Mouse (Mus musculus): ENCODE data around the gene Samd1. TPM values are rescaled to one million over a fixed set of nuclear protein-coding genes. Genes with fewer than 3 reads are reported as not detected.

The Samd1 gene
- total and polyA plus RNA-seq, 2 experiments from 2014 or later: 4.6 to 86.9 TPM

DNA sequence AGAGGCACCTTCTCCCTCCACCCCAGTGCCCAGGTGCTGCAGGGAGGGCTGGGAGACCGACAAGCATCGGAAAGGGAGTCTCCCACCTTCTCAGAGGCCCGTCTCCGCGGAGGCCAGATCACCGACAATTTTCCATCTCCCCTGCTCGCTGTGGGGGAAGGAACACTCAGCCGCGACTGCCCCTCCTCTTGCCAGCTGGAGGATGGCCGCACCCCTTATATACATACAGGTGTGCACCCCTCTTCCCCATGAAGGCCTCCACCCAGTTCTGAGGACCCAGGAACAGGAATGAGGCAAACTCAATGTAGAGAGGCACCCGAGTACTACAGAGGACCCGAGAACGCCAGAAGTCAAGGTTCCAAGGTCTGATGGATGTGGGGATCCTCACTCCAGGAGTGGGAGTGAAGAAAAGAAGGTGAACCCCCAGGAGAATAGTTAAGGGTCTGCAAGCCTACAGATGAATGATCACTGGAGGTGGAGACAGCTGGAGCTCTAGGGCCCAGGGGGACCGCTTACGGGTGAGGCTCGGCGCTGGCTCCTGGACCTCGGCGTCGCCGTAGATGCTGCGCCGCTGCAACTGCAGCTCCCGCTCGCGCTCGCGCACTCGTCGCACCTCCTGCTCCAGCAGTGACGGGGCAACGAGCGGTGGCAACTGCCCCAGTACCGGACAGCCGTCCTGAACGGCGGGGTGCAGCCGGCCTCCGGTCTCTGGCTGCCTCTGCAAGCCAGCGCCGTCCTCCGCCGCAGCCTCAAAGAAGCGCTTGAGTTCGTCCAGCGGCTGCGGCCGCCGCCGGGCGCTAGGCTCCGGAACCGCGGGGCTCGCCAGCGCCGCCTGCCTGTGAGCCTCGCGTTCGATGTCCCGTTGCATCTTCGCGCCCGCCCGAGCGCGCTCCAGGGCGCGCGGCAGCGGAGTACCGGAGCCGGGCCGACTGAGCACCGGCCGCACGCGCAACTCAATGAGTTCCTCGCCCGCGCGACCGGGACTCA lies 13.4 kb downstream of the Samd1 start:
- no peaks in the 10 kb centered on the region for H3K9me3 ChIP-seq (ENCODE audit: low read length)
- peak; percentile 74 for TF ChIP-seq CTCF (IDR thresholded peaks at IDR 0.05)
- peak overlapping the region; percentile 55 for H3K4me3 ChIP-seq (ENCODE audit: low read depth, low read length)
- peaks cover 7% of the 10 kb centered on the region; the same call in 1 of the 2 replicates for H3K4me1 ChIP-seq (ENCODE audit: insufficient read depth, low read length)
- H3K27me3 ChIP-seq (ENCODE audit: insufficient read depth, low read length): peaks cover 28% of the 10 kb centered on the region
- H3K27ac ChIP-seq (ENCODE audit: low read depth, low read length): no peak overlapping the region
- DNase-seq (ENCODE audit: low spot score) (peak; percentile 76), ATAC-seq (ENCODE audit: low FRiP score) (peak; percentile 36; the same call in 1 of the 2 replicates)
- peak overlapping the region; percentile 98 for H3K4me2 ChIP-seq (ENCODE audit: low read depth, low read length, poor library complexity, severe bottlenecking)
- WGBS: 3% methylated on average over 77 of the region's 83 CpGs
- peak overlapping the region; percentile 40 for H3K9ac ChIP-seq (replicated peaks; ENCODE audit: low read length, poor library complexity, severe bottlenecking)
- no peaks in the 10 kb centered on the region for H3K36me3 ChIP-seq (ENCODE audit: insufficient read depth, low read length)

DNA sequence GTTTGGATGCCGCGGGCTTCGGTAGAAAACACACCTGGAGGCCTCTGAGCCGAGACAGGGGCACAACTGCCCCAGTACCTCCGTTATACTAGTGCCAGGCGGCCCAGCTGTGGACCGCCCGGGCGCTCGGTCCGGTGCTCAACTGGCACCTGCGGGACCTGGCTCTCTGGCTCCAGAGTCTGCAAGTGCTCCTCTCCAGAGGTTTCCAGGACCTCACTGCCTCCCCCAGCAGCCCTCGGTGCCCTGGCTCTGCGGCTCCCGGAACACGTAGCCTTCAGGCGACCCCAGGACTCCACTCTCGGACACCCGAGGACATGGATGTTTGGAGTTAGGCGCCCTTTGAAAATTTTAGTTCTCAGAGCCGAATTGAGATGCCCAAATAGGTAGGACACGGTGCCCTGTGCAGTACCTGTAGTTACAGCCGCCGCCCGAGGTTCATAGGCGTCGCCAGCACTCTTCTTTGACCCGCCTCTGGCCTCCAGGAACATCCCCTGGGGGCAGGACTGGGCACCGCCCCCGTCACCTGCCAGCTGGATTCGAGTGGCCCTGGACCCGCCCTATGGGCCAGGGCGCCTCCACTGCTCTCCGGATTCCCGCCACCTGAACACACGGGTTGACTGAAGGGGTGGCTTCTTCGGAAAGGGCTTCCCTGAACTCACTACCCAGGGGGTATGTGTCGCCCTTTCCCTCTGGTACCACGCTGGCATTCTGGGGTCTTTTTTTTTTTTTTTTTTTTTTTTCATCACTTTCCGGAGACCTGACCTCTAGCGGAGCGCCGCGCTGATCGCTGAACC lies 14.4 kb downstream of the Samd1 start, which contains the start of gene 2210011C24Rik:
Gene 2210011C24Rik, minus strand, starts transcription at position 467 of the 794 bp plus-strand sequence.
- Histone ChIP-seq H3K4me3 (ENCODE audit: low read depth, low read length) (peak within 1 kb of the TSS; percentile 55), H3K9ac (replicated peaks; ENCODE audit: low read length, poor library complexity, severe bottlenecking) (peak within 1 kb of the TSS; percentile 40), H3K4me2 (ENCODE audit: low read depth, low read length, poor library complexity, severe bottlenecking) (peak within 1 kb of the TSS; percentile 98), H3K27ac (ENCODE audit: low read depth, low read length) (no peak within 1 kb of the TSS), H3K4me1 (ENCODE audit: insufficient read depth, low read length) (peaks cover 7% of the 10 kb centered on the region; the same call in 1 of the 2 replicates), H3K27me3 (ENCODE audit: insufficient read depth, low read length) (peaks cover 28% of the 10 kb centered on the region), H3K36me3 (ENCODE audit: insufficient read depth, low read length) (no peaks in the 10 kb centered on the region), H3K9me3 (ENCODE audit: low read length) (no peaks in the 10 kb centered on the region)
- peak; percentile 11; the same call in 1 of the 2 replicates for ATAC-seq (ENCODE audit: low FRiP score)
- 1% methylated on average over 44 of the region's 45 CpGs for WGBS
- TF ChIP-seq CTCF (IDR thresholded peaks at IDR 0.05): no peak
- DNase-seq (ENCODE audit: low spot score): no peak

DNA sequence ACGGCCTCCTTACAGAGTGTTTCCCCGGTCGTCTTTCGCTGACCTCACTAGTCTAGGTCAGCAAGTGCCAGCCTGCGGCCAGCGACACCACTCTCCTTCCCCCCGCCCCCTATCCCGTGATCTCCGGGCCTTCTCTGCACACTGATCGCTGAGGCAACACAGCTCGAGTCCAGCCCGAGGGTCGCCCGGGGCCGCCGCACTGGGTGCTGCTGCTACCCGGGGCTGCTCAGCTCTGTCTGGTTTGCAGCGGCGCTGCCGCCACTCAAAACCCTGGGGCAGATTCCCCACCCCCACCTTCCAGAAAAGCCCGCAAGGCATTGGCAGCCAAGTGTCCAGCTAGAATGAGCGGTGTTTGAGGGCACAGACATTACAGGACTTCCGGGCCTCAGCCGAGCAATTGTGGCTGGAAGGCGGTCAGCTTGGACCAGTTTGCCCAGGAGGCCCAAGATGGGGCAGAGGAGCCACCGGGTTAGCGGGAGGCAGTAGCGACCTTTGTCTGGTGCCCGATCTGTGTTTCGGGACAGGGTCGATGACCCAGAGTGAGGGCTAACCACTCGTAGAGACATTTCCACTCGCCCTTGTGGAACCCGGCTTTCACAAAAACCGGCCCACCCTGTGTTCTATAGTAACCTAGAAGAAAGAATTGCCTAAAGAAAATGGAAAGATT lies 15.2 kb downstream of the Samd1 start:
- H3K27ac ChIP-seq (ENCODE audit: low read depth, low read length): no peak overlapping the region
- no peak overlapping the region for H3K9ac ChIP-seq (replicated peaks; ENCODE audit: low read length, poor library complexity, severe bottlenecking)
- peak overlapping the region; percentile 98 for H3K4me2 ChIP-seq (ENCODE audit: low read depth, low read length, poor library complexity, severe bottlenecking)
- DNase-seq (ENCODE audit: low spot score): no peak
- peak overlapping the region; percentile 55 for H3K4me3 ChIP-seq (ENCODE audit: low read depth, low read length)
- H3K4me1 ChIP-seq (ENCODE audit: insufficient read depth, low read length): peaks cover 7% of the 10 kb centered on the region; the same call in 1 of the 2 replicates
- peaks cover 28% of the 10 kb centered on the region for H3K27me3 ChIP-seq (ENCODE audit: insufficient read depth, low read length)
- no peaks in the 10 kb centered on the region for H3K9me3 ChIP-seq (ENCODE audit: low read length)
- whole genome bisulfite sequencing: 6% methylated on average over 35 of the region's 35 CpGs
- H3K36me3 ChIP-seq (ENCODE audit: insufficient read depth, low read length): no peaks in the 10 kb centered on the region
- no peak for TF ChIP-seq CTCF (IDR thresholded peaks at IDR 0.05)
- ATAC-seq (ENCODE audit: low FRiP score): no peak

DNA sequence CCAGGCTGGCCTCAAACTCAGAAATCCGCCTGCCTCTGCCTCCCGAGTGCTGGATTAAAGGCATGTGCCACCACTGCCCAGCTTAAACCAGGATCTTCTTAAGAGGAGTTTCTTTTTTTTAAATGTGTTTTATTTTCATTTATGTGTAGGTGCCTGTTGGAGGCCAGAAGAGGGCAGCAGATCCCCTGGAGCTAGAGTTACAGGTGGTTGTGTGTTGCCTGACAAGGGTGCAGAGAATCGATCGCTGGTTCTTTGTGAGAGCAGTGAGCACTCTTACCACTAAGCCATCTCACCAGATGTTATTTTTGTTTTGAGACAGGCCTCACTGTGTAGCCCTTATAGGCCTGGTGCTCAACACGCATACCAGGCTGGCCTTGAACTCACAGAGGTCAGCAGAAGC lies 18.4 kb downstream of the Samd1 start:
- no peak overlapping the region for H3K4me2 ChIP-seq (ENCODE audit: low read depth, low read length, poor library complexity, severe bottlenecking)
- H3K4me3 ChIP-seq (ENCODE audit: low read depth, low read length): no peak overlapping the region
- WGBS: 97% methylated on average over 5 of the region's 5 CpGs
- H3K36me3 ChIP-seq (ENCODE audit: insufficient read depth, low read length): no peaks in the 10 kb centered on the region
- H3K9ac ChIP-seq (replicated peaks; ENCODE audit: low read length, poor library complexity, severe bottlenecking): no peak overlapping the region
- peak; percentile 17; the same call in 1 of the 2 replicates for TF ChIP-seq CTCF (IDR thresholded peaks at IDR 0.05)
- no peaks in the 10 kb centered on the region for H3K9me3 ChIP-seq (ENCODE audit: low read length)
- ATAC-seq (ENCODE audit: low FRiP score) (no peak), DNase-seq (ENCODE audit: low spot score) (no peak)
- H3K27ac ChIP-seq (ENCODE audit: low read depth, low read length): no peak overlapping the region
- peaks cover 21% of the 10 kb centered on the region for H3K27me3 ChIP-seq (ENCODE audit: insufficient read depth, low read length)
- H3K4me1 ChIP-seq (ENCODE audit: insufficient read depth, low read length): peaks cover 7% of the 10 kb centered on the region; the same call in 1 of the 2 replicates

GRCm38 (mm10) chr8:84019738-84020137 lies 22.3 kb downstream of the Samd1 start:
- Histone ChIP-seq H3K27me3 (ENCODE audit: insufficient read depth, low read length) (0 out of 2 replicates have a peak, but pooled peaks cover 8% of the 10 kb centered on the region), H3K4me3 (ENCODE audit: low read depth, low read length) (no peak overlapping the region), H3K36me3 (ENCODE audit: insufficient read depth, low read length) (no peaks in the 10 kb centered on the region), H3K27ac (ENCODE audit: low read depth, low read length) (no peak overlapping the region), H3K4me2 (ENCODE audit: low read depth, low read length, poor library complexity, severe bottlenecking) (no peak overlapping the region), H3K9me3 (ENCODE audit: low read length) (no peaks in the 10 kb centered on the region), H3K4me1 (ENCODE audit: insufficient read depth, low read length) (no peaks in the 10 kb centered on the region), H3K9ac (replicated peaks; ENCODE audit: low read length, poor library complexity, severe bottlenecking) (no peak overlapping the region)
- 85% methylated on average over 9 of the region's 9 CpGs for WGBS
- ATAC-seq (ENCODE audit: low FRiP score) (no peak), DNase-seq (ENCODE audit: low spot score) (no peak)
- no peak for TF ChIP-seq CTCF (IDR thresholded peaks at IDR 0.05)

Measured in midbrain, postnatal 0 days (tissue).